Mouse (Mus musculus) midbrain, embryonic 10.5 days (tissue): Measurements from ENCODE around the gene Ms4a4a. TPM values are rescaled to one million over a fixed set of nuclear protein-coding genes. Genes with fewer than 3 reads are reported as not detected.
A peak's percentile ranks its signal among the peaks of the same experiment; 100 is the strongest.

Experiments used
- DNase-seq: peaks from one replicate; pipeline ENCODE4 v3.0.0-alpha.2; 2017; ENCODE audit warnings: low spot score
- H3K27ac ChIP-seq: fragments of 300-500 bp; sonication (generic); replicated peaks from 2 replicates; pipeline ENCODE4 v1.5.1; 2016; ENCODE audit warnings: mild to moderate bottlenecking
- H3K27me3 ChIP-seq: fragments of 300-500 bp; sonication (generic); 2 replicates; pipeline ENCODE4 v1.6.1; 2016; ENCODE audit warnings: low read depth, mild to moderate bottlenecking; ENCODE audit not compliant: poor library complexity, severe bottlenecking
- H3K36me3 ChIP-seq: fragments of 300-500 bp; sonication (generic); 2 replicates; pipeline ENCODE4 v1.6.1; 2016; ENCODE audit warnings: mild to moderate bottlenecking, moderate library complexity
- H3K4me1 ChIP-seq: fragments of 300-500 bp; sonication (generic); 2 replicates; pipeline ENCODE4 v1.6.1; 2016
- H3K4me3 ChIP-seq: fragments of 300-500 bp; sonication (generic); 2 replicates; pipeline ENCODE4 v1.5.1; 2016; ENCODE audit warnings: mild to moderate bottlenecking, moderate library complexity
- H3K9me3 ChIP-seq: fragments of 300-500 bp; sonication (generic); replicated peaks from 2 replicates; pipeline ENCODE4 v1.6.1; 2016; ENCODE audit warnings: mild to moderate bottlenecking
- WGBS: fragments of 180-500 bp; shearing (Covaris S2); methylation state at CpG from one replicate; pipeline ENCODE4 v1.1.7; 2016; 5-methylcytosine and 5-hydroxymethylcytosine counted together
- polyA plus RNA-seq: library from polyadenylated mRNA; unstranded; fragments of >200 nt; fragmentation: Nextera tagmentation; extraction: Ambion mirVana; gene quantifications from 2 replicates; pipeline ENCODE4 v1.2.1, GENCODE M21; 2016

The Ms4a4a gene
- polyA plus RNA-seq, result 0.90 and 3.7 TPM in 2 replicates

DNA sequence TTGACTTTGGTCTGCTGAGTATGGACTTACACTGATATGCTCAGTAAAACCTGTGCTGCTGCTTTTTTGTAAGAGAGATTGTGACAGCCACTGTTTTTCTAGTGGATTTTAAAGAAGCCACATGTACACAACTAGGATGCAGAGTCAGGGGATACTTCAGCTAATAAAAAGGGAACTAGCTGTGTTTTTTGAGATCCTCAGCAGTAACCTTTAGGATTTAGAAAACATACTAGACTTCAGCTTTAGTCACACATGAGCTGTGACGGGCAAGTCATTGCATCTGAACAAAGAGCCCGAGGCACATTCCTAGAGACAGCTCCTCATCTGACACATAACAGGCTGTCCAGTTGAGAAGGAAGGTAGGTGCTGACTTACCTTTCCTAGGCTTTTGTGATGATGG lies at the start of gene Ms4a4a:
TSS of gene Ms4a4a (plus strand) at position 251 of the 400 bp plus-strand sequence.
- no peaks in the 10 kb centered on the region for H3K9me3 ChIP-seq
- no peaks in the 10 kb centered on the region for H3K36me3 ChIP-seq
- H3K27me3 ChIP-seq, result no peaks in the 10 kb centered on the region
- no peak for DNase-seq
- WGBS, result 83% methylated on average over 2 of the region's 2 CpGs
- H3K4me3 ChIP-seq, result no peak within 1 kb of the TSS
- H3K4me1 ChIP-seq, result no peaks in the 10 kb centered on the region
- no peak within 1 kb of the TSS for H3K27ac ChIP-seq

DNA sequence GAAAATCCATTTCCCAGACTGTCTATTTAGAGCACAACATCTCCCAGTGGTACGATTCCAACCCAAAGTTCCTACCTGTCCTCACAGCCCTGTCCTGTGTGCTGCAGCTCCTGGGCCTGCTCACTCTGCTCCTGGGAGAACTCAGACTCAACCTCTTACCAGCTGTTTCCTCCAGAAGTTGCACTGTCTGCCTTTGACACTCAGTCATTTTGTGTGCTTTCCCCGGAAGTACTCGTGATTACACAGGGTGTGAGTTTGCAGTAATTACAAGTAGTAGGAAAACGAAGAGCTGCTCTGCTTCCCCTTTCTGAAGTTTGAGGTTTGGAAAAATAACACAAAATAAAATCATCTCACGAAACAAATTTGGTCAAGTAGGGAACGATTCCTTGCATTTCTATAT lies 39.4 kb upstream of the Ms4a4a start, which contains the start of gene Ms4a7:
TSS of gene Ms4a7 (minus strand) at position 215 of the 400 bp plus-strand sequence.
- Histone ChIP-seq H3K36me3 (no peaks in the 10 kb centered on the region), H3K27ac (no peak within 1 kb of the TSS), H3K9me3 (no peaks in the 10 kb centered on the region), H3K4me1 (no peaks in the 10 kb centered on the region), H3K4me3 (no peak within 1 kb of the TSS), H3K27me3 (no peaks in the 10 kb centered on the region)
- 87% methylated on average over 6 of the region's 6 CpGs for WGBS
- no peak for DNase-seq

DNA sequence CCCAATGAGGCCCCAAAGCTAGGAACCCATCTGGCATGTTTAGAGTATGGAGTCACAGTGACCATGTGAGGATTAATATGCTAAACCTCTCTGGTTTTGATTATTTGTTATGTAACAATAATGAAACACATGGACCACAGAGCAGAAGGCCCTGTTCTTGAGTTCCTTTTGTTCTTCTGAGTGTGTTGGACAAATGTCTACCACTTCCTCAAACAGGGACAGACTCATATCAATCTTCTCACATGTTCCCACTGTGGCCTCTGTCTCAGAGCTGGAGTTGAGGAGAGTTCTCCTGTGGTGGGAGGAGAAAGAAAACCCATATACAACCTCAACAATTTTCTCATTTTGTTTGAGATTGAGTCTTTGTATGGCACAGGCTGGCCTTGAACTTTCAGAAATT lies 32.2 kb upstream of the Ms4a4a start:
- H3K36me3 ChIP-seq, result no peaks in the 10 kb centered on the region
- H3K4me1 ChIP-seq, result no peaks in the 10 kb centered on the region
- no peak overlapping the region for H3K4me3 ChIP-seq
- no peaks in the 10 kb centered on the region for H3K27me3 ChIP-seq
- H3K9me3 ChIP-seq, result no peaks in the 10 kb centered on the region
- DNase-seq, result no peak
- no peak overlapping the region for H3K27ac ChIP-seq

DNA sequence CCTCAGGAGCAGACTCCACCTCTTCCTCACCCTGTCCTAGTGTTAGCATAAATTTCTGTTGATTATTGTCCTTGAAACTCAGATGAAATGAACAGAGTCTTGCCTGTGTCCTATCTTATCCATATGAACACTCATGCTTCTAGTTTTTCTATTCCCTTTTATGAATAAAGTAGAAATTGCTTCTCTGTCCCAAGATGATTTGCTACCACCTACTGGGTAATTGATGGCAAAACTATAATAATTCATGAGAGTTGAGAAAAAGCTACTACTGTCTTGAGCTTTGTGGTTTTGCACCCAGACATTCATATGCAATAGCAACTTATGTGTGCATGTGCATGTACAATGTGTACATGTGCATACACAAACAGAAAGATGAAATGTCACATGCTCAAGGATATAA lies 31.3 kb upstream of the Ms4a4a start:
- Histone ChIP-seq H3K36me3 (no peaks in the 10 kb centered on the region), H3K27ac (no peak overlapping the region), H3K27me3 (no peaks in the 10 kb centered on the region), H3K4me1 (no peaks in the 10 kb centered on the region), H3K4me3 (no peak overlapping the region), H3K9me3 (no peaks in the 10 kb centered on the region)
- no peak for DNase-seq

DNA sequence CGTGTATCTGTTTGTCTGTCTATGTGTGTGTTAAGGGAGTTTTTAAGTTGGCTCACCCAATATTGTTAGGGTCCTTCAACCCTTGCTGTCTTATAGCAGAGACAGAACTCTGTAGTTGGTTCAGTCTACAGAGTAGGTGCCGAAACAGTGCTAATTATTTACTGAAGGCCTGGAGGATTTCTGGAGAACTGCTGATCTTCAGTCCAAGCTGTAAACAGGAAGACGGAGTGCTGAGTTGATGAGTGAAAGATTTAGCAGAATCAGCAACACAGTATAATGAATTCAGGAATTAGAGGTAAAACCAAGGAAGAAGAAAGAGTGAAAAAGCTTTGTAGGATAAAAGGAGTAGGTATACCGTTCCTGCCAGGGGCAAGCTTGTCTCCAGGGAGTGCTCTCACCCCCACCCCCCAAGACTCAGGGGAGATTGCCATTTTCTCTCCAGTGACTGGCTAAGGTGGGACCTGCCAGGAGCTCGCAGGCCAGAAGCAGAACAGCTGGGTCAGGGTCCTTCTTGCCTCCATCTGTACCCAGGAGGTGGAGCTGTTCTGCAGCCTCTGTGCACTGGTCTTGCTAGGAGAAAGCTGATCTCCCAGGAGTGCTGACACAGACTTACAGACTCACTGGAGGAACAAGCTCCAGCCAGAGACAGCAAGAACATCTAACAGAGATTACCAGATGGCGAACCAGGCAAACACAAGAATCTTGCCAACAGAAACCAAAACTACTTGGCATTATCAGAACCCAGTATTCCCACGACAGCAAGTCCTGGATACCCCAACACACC lies 25.4 kb upstream of the Ms4a4a start:
- H3K4me1 ChIP-seq, result no peaks in the 10 kb centered on the region
- H3K4me3 ChIP-seq, result no peak overlapping the region
- H3K9me3 ChIP-seq, result no peaks in the 10 kb centered on the region
- no peaks in the 10 kb centered on the region for H3K36me3 ChIP-seq
- no peaks in the 10 kb centered on the region for H3K27me3 ChIP-seq
- H3K27ac ChIP-seq, result no peak overlapping the region
- peak; percentile 13 for DNase-seq
- WGBS, result 64% methylated on average over 7 of the region's 7 CpGs

DNA sequence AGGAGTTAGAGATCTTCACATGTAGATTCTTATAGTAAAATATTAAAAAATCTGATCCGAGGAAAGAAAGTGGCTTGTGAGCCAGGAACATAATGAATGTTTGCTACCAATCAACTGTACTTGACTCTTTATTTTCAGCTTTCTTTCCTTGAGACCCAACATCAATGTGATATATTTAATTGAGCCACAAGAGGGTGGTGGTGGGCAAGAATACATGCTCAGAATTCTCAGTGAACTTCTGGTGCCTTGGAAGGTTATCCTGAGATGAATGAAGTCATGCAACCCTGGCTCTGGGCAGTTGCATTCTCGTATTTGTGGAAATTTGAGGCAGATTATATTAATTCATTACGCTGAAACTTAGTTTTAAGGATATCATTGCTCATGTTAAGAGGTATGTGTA lies 23.4 kb upstream of the Ms4a4a start:
- H3K4me1 ChIP-seq, result no peaks in the 10 kb centered on the region
- 67% methylated on average over 3 of the region's 3 CpGs for whole genome bisulfite sequencing
- DNase-seq, result no peak

DNA sequence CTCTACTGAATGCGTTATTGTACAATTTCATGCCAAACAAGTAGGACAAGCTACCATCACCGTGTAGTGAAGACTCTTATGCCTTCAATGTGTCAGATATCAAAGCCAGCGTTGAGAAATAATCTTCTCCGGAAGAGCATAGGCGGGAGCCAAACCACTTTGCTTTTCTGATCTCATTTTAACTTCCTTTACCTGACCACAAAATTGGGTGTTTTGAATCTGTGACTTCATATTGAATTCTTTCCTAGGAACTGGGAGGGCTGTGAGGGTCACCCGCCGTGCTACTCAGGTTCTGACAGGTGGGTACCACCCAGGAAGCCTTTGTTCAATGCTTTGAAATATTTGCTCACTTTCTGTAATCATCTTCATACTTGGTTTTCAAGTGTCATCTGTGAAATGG lies 19.6 kb upstream of the Ms4a4a start:
- Histone ChIP-seq H3K36me3 (no peaks in the 10 kb centered on the region), H3K4me1 (no peaks in the 10 kb centered on the region), H3K9me3 (no peaks in the 10 kb centered on the region), H3K4me3 (no peak overlapping the region), H3K27ac (no peak overlapping the region), H3K27me3 (no peaks in the 10 kb centered on the region)
- no peak for DNase-seq
- 89% methylated on average over 7 of the region's 7 CpGs for WGBS

More for the DNA sequence above, 23.4 kb upstream of the Ms4a4a start:
- Histone ChIP-seq H3K27me3 (no peaks in the 10 kb centered on the region), H3K27ac (no peak overlapping the region), H3K36me3 (no peaks in the 10 kb centered on the region), H3K9me3 (no peaks in the 10 kb centered on the region), H3K4me3 (no peak overlapping the region)

DNA sequence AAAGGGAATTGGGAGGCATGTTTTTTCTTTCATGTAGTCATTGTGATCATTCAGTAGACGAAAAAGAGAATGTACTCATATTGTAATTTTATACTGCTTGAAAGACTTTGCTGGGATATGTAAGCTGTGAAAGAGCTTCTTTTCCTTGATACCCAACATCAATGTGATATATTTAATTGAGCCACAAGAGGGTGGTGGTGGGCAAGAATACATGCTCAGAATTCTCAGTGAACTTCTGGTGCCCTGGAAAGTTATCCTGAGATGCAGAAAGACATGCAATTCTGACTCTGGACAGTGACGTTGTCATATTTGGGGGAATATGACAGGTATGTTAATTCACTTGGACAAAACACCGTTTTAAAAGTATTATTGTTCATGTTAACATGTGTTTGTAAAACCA lies 15.2 kb upstream of the Ms4a4a start:
- no peaks in the 10 kb centered on the region for H3K27me3 ChIP-seq
- no peak for DNase-seq

DNA sequence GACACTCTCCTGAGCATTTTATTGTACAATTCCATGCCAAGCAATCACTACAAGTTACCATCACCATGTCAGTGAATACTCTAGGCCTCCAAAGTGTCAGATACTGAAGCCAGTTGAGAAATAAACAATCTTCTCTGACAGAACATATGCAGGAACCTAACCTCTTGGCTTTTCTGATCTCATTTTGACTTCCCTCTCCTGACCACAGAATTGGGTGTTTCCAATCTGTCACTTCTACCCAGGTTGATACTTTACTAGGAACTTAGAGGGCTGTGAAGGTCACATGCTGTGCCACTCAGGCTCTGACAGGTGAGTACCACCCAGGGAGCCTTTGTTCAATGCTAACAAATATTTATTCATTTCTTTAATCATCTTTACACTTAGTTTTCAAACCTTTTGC lies 13.3 kb upstream of the Ms4a4a start:
- H3K4me1 ChIP-seq, result no peaks in the 10 kb centered on the region
- H3K27ac ChIP-seq, result no peak overlapping the region
- no peaks in the 10 kb centered on the region for H3K36me3 ChIP-seq
- H3K4me3 ChIP-seq, result no peak overlapping the region
- no peaks in the 10 kb centered on the region for H3K27me3 ChIP-seq
- DNase-seq, result no peak
- no peaks in the 10 kb centered on the region for H3K9me3 ChIP-seq

More for the DNA sequence above, 15.2 kb upstream of the Ms4a4a start:
- no peaks in the 10 kb centered on the region for H3K4me1 ChIP-seq
- no peak overlapping the region for H3K4me3 ChIP-seq
- H3K36me3 ChIP-seq, result no peaks in the 10 kb centered on the region
- WGBS, result 67% methylated on average over 3 of the region's 3 CpGs
- H3K9me3 ChIP-seq, result no peaks in the 10 kb centered on the region
- H3K27ac ChIP-seq, result no peak overlapping the region

DNA sequence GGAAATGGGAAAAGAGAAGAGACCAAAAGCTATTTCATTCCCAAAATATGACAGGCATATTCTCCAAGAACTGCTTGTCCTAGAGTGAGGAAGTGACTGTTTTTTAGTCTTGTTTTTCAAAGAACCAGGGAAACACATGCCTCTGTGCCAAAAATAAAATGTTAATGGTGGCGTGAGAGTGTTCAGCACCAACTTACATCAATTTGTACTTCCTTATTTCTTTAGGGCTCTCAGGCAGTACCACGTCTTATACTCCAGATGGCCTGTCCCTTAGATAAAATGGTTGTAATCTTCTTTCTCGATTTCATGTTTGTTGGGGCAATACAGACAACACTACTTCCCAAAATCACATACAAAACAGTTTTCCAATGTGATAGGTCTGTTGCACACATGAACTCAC lies 7.0 kb upstream of the Ms4a4a start:
- H3K9me3 ChIP-seq, result no peaks in the 10 kb centered on the region
- H3K27ac ChIP-seq, result no peak overlapping the region
- no peak overlapping the region for H3K4me3 ChIP-seq
- H3K27me3 ChIP-seq, result no peaks in the 10 kb centered on the region
- 92% methylated on average over 3 of the region's 3 CpGs for WGBS
- H3K36me3 ChIP-seq, result no peaks in the 10 kb centered on the region
- no peaks in the 10 kb centered on the region for H3K4me1 ChIP-seq
- no peak for DNase-seq

DNA sequence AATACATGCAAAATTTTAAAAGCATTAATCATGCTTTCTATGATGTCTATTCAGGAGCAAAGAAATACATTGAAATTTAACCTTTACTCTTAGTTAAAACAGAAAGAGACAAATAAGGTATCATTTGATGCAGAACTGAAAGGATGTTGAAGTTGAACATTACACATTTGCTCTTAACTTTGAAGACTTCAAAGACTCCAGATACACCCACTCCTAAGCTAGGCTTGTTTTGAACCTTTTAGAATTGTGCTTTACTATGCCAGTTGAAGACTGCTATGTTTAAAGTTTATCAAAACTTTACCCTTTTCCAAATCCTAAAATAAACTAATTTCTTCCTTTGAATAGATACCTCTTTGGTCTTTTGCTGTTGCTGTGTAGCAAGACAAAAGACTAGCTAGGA lies 4.1 kb upstream of the Ms4a4a start:
- no peaks in the 10 kb centered on the region for H3K9me3 ChIP-seq
- no peaks in the 10 kb centered on the region for H3K36me3 ChIP-seq
- no peak overlapping the region for H3K4me3 ChIP-seq
- no peaks in the 10 kb centered on the region for H3K27me3 ChIP-seq
- no peaks in the 10 kb centered on the region for H3K4me1 ChIP-seq
- H3K27ac ChIP-seq, result no peak overlapping the region
- no peak for DNase-seq

DNA sequence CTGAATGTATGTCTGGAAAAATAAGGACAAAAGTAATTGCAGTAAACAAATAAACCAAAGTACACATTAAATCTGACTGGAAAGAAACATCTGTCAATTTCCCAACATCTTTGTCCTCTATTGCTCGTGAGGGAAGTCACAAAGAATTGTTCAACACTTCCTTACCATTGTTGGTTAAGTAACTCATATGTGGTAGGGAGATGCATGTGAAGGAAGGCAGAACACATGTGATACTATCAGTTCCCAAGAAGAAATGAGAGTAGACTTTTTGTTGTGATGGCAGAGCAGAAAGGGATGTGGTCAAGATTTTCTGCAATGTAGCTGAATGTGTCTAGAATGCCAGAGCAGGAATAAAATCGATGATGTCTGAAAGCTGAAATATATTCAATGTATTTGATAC lies 1.1 kb downstream of the Ms4a4a start:
- Histone ChIP-seq H3K4me3 (no peak overlapping the region), H3K27ac (no peak overlapping the region), H3K36me3 (no peaks in the 10 kb centered on the region), H3K27me3 (no peaks in the 10 kb centered on the region), H3K4me1 (no peaks in the 10 kb centered on the region), H3K9me3 (no peaks in the 10 kb centered on the region)
- no peak for DNase-seq
- 80% methylated on average over 2 of the region's 2 CpGs for WGBS

DNA sequence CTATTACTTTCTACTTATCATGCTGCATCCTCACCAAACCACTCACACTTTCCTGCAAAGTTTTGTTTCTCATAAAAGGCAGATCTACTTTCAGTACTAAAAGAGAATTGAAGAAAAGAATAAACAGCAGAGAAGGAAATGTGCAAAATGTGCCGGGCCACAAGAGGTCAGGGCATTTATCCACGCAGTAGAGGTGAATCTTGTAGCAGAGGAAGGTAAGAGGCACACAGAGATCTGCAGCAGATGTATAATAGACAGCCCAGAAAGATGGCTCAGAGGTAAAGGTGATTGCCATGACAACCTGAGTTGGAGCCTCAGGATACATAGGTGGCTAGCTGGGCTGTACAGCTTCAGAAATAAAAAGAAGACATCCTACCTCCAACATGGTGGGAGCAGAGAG lies 11.8 kb downstream of the Ms4a4a start:
- no peaks in the 10 kb centered on the region for H3K36me3 ChIP-seq
- no peaks in the 10 kb centered on the region for H3K4me1 ChIP-seq
- H3K27me3 ChIP-seq, result no peaks in the 10 kb centered on the region
- no peak for DNase-seq
- no peak overlapping the region for H3K27ac ChIP-seq
- WGBS, result 75% methylated on average over 2 of the region's 2 CpGs
- no peaks in the 10 kb centered on the region for H3K9me3 ChIP-seq
- H3K4me3 ChIP-seq, result no peak overlapping the region

DNA sequence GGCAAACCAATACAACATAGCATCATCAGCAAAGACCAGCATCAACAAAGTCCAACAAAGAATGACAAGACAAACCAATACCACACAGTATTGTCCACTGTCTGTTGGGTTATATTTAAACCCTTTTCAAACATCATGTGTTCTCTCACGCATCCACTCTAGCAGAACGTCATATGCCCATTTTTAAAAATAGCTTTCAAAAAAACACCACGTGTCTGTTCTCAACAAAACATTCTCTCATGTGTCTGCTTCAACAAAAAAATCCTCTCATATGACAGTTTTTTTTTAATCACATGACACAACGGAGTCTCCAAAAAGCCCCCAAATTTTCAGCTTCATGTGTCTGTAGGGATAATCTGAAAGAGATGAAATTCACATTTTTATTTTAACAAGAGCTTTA lies 12.4 kb downstream of the Ms4a4a start:
- H3K4me1 ChIP-seq, result no peaks in the 10 kb centered on the region
- no peak overlapping the region for H3K4me3 ChIP-seq
- no peak overlapping the region for H3K27ac ChIP-seq
- no peaks in the 10 kb centered on the region for H3K9me3 ChIP-seq
- no peaks in the 10 kb centered on the region for H3K36me3 ChIP-seq
- no peaks in the 10 kb centered on the region for H3K27me3 ChIP-seq
- DNase-seq, result no peak
- WGBS, result 90% methylated on average over 4 of the region's 4 CpGs
